Mouse (Mus musculus): ENCODE measurements around the gene 2010315B03Rik.
"Not testable (repeated sequence)": the region's sequence is repeated elsewhere in the genome, so short reads cannot be mapped to it uniquely, and the experiment has no call there.

2010315B03Rik gene

DNA sequence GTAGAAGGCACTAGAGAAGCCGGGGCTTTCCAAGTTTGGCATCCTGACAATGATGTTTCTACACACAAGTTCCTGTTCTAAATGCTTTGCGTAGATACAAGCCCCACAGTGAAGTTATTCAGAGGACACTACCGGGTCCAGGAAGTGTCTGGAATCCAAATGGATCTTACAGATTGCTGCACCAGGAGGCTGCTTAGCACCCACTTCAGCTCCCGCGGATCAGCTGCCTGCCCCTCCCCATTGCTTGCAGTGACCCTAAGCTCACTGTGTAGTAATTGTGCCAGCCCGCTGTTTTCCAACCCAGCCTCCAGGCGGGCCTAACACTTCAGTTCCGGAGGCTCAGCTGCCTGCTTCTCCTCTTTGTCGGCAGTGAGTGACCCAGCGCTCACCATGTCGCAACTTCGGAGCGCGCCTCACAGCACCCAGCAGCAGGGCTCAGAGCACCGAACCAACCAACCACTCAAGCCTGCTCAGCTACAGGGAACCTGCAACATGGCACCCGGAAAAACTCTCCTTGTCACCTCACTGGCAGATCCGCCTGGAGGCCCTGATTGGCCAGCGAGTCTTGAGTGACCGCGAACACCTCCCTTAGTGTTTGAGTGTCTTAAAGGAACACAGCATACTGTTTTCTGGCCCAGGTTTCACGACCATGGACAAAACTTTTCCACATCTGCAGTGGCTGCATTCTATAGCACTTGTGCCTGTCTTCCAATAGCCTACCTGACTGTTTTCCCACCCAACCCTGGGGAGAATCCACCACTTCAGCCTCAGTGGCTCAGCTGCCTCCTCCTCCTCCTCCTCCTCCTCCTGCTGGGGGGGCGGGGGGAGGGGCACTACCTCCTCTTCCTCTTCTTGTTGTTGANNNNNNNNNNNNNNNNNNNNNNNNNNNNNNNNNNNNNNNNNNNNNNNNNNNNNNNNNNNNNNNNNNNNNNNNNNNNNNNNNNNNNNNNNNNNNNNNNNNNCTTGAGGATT is at the start of gene 2010315B03Rik:
2010315B03Rik (minus strand) TSS at position 526 of the 972 bp plus-strand sequence.
- DNase-seq (ENCODE audit: low spot score), result peak; percentile 64

GRCm38 (mm10) chr9:124311502-124311901 is 994 bp downstream of the 2010315B03Rik start:
- no peak for DNase-seq (ENCODE audit: low spot score)

- no peak for DNase-seq (ENCODE audit: low spot score)
These were observed 24.2 kb downstream of the 2010315B03Rik start for GRCm38 (mm10) chr9:124288329-124288728.

GRCm38 (mm10) chr9:124281912-124282686 is 30.4 kb downstream of the 2010315B03Rik start:
- peak; percentile 62 for DNase-seq (ENCODE audit: low spot score)

DNA sequence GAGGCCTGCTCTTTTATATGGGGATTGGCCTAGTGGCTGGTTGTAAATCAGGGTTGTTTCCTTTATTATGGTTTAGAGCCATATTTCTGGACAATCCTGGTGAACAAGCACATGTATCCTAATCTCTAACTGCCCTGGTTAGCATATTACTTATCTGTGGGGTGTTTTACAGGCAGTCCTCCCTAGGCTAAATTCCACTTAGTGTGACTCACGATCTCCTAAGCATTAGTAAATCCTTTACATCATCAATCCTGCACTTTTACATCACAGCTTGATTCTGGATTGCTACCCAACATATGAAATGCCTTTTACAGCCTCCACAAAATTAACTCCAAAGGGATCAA is 31.1 kb downstream of the 2010315B03Rik start:
- DNase-seq (ENCODE audit: low spot score), result no peak

GRCm38 (mm10) chr9:124280576-124281447 is 31.7 kb downstream of the 2010315B03Rik start:
- no peak for DNase-seq (ENCODE audit: low spot score)

- DNase-seq (ENCODE audit: low spot score), result no peak
These were observed 33.2 kb downstream of the 2010315B03Rik start for GRCm38 (mm10) chr9:124279300-124279699.

GRCm38 (mm10) chr9:124275064-124275463 is 37.4 kb downstream of the 2010315B03Rik start:
- DNase-seq (ENCODE audit: low spot score), result no peak

- DNase-seq (ENCODE audit: low spot score), result no peak
These were observed 39.3 kb downstream of the 2010315B03Rik start for GRCm38 (mm10) chr9:124273172-124273571.

GRCm38 (mm10) chr9:124267929-124268328 is 44.6 kb downstream of the 2010315B03Rik start:
- no peak for DNase-seq (ENCODE audit: low spot score)

DNA sequence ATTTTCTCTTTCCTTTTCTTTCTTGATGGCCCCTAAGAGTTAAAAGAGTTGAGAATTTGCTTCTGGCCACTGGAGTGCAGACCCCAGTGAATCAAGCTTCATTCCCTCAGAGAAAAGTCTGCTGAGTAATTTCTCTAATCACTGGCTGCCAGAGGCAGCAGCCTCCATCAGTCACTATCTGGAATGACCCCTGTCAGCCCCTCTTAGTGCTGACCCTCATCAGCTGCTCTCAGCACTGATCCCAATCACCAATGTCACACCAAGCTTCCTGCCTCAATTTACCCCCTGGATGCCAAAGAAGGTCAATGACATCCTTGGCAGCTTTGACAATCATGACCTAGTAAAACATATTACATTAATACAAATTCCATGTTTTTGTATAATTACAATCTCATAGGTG is 45.0 kb downstream of the 2010315B03Rik start:
- DNase-seq (ENCODE audit: low spot score), result no peak

- DNase-seq (ENCODE audit: low spot score), result no peak
These were observed 49.3 kb downstream of the 2010315B03Rik start for GRCm38 (mm10) chr9:124262987-124263717.

DNA sequence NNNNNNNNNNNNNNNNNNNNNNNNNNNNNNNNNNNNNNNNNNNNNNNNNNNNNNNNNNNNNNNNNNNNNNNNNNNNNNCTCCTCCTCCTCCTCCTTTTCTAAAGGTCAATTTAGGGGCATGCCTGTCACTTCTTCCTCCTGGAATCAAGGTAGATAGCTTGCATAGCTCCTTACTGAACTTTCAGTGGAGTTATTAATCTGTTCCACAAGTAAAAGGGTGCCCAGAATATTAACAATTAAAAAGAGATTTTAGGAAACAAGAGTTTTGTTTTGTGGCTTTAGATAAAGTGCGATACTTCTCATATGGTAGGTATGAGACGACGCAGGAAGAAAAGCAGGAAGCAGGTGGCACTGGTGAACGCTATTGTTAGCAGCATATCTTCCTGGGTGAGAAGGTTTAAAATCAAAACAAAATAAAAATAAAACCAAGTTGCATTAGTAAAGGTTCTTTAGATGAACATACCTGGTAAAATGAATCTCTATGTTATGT is 54.4 kb downstream of the 2010315B03Rik start:
- no peak for DNase-seq (ENCODE audit: low spot score)

GRCm38 (mm10) chr9:124257200-124258066 is 55.1 kb downstream of the 2010315B03Rik start:
- DNase-seq (ENCODE audit: low spot score), result no peak

DNA sequence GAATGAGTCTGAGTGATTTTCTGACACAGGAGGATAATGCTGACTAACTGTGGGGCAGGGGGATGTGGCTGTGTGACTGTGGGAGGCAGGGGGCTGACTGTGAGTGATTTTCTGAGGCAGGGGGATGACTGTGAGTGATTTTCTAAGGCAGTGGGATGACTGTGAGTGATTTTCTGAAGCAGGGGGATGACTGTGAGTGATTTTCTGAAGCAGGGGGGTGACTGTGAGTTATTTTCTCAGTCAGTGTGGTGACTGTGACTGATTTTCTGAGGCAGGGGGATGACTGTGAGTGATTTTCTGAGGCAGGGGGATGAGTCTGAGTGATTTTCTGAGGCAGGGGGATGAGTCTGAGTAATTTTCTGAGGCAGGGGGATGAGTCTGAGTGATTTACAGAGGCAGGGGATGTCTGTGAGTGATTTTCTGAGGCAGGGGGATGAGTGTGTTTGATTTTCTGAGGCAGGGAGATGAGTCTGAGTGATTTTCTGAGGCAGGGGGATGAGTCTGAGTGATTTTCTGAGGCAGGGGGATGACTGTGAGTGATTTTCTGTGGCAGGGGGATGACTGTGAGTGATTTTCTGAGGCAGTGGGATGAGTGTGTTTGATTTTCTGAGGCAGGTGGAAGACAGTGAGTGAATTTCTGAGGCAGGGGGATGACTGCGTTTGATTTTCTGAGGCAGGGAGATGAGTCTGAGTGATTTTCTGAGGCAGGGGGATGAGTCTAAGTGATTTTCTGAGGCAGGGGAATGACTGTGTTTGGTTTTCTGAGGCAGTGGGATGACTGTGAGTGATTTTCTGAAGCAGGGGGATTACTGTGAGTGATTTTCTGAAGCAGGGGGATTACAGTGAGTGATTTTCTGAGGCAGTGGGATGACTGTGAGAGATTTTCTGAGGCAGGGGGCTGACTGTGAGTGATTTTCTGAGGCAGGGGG is 56.0 kb downstream of the 2010315B03Rik start:
- DNase-seq (ENCODE audit: low spot score), result not testable (repeated sequence)

- no peak for DNase-seq (ENCODE audit: low spot score)
These were observed 61.1 kb downstream of the 2010315B03Rik start for GRCm38 (mm10) chr9:124251438-124251837.

Measured in ovary, postnatal 14 days (tissue).